Mouse (Mus musculus): Measurements from ENCODE around the gene Zfp646.
"Not testable (repeated sequence)": the region's sequence is repeated elsewhere in the genome, so short reads cannot be mapped to it uniquely, and the experiment has no call there.

Gene Zfp646

DNA sequence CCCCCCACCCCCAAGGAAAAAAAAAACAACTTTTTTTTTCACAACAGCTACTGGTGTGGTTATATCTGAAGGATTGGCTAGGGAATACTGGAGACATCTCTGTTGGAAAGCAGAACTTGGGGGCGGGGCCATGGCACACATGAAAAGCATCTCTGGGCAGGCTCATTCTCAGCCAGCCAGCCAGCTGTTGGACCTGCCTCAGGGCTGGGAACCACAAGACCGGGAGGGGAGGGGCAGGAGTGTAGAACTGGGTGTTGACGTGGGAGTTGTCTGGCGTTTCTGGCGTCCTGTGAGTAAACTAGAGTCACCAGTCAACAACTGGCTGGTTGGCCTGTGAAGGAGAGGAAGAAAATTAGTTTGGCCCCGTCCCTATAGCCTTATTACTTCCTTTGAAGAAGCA, 9.9 kb downstream of the Zfp646 start:
- peak in 1 of 2 experiments; percentile 30 for DNase-seq

DNA sequence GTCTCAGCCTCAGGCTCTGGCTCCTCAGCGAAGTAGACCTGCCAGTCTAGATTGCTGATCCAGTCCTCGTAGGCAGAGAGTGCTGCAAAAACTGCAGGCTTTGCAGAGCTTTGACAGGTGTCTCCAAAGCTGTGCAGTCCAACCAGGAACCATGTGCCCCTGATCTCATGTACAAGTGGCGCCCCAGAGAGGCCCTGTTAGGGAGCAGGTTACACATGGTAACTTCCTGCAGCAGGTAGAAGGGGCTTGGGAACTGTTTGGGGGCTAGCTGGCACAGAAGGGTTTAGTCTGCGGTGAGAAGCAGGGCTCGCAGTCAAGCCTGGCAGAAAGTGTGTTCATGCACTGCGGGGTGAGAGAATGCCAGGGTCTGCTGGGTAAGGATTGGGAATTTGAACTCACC, 10.5 kb downstream of the Zfp646 start:
- DNase-seq: no peak

DNA sequence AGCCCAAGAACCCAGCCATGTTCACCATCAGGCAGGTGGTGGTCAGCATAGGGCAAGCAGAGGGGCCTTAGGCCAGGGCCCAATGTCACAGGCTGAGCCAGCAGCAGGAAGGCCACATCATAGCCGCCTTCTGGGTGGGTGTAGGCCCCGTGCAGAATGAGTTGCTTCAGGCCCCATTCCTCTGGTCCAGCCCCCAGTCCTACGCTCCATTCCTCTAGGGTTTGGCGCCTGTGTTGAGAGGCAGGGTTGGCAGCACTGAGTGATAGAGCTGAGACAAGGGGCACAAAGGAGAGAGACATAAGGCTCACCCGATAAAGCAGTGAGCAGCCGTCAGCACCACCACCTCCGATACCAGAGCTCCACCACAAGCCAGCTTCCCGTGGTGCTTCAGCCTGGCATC, 11.2 kb downstream of the Zfp646 start:
- DNase-seq: no peak

DNA sequence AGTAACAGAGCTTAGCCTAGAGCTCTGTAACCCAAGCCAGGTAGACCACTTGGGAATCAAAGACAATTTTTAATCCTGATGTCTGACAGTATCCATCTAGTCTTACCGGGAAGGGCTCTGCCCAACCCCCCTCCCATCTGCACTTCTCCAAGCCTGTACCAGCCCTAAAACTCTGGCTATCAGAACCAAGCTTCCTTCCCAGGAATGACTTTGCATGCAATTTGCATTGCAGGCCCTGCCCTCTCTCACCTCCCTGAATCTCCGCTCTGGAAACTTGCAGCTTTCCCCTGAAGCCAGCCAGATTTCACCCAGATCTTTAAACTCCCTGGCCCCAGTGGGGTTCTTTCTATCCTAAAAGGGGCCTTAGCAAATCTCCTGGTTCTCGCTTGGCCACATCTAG, 11.8 kb downstream of the Zfp646 start:
- no peak for DNase-seq

DNA sequence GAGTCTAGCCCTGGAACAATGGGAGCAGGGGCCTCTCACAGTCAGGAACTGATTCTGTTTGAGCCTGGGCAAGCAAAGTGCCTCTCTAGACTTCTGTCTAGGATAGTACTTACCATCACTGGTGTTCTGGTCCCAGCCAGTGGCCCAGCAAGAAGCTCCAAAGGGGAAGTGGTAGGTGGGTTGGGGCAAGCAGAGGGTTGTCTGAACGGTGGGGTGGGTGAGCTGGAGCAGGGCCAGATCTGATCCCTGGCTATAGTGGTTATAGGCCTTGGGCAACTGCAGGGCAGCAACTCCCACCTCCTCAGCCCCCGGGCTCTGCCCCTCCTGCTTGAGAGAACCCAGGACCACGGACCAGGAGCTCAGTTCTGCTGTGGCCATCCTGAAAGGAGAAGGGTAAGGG, 12.8 kb downstream of the Zfp646 start:
- no peak for DNase-seq

DNA sequence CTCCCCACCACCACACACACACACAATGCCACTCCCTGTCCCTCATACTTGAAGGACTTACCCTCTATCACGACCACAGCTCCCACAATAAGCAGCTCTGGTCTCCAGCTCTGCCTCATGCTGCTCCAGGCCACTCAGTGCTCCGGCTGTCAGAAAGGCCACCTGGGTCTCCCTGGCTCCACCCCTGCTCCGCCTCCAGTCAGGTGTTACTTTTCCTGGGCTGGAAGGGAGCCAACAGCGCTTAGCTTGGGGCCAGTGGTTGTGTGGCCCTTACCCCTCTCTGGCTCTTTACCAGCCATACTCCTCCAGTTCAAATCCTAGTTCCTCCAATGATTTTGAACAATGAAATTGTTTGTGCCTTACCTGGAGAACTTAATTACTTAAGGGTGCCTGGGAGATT, 14.8 kb downstream of the Zfp646 start, which contains the start of gene Prss53:
Gene Prss53 (minus strand): TSS at position 173 of the 400 bp plus-strand sequence.
- no peak for DNase-seq

DNA sequence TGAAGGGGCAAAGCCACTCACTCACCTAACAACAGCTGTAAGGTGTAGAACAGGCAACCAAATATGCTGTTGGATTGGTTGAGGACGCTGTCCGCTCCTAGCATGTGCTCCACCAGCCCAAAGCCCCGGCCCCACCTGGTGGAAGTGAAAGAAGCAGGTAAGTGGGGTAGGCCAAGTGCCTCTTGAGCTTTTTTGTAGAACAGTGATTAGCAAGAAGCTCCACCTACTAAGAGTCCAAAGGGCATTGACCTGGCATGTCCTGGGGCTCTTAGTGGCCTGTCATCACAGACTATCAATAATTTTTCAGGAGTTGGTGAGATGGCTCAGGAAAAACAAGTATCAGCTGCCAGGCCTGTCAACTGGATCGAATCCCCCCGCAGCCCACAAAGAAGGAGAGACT, 18.5 kb downstream of the Zfp646 start:
- no peak for DNase-seq

DNA sequence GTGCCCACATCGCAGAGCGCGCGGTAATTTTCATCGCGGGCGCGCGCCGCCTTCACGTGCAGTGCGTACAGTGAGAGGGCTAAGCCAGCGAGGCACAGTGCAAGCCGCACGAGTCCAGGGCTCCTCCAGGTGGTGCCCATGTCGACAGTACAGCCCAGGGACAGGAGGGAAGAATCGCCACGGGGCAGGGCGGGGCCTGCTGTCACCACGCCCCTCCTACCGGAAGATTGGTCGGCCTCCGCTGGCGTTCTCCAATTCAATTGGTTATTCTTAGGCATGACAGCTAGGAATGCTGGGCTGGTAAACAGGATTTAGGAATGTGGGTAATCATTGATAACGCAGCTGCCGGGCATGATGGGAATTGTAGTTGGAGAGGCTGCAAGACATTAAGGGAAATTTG, 19.4 kb downstream of the Zfp646 start, which contains the start of the genes Gm21974 and Vkorc1:
Gene Gm21974 (minus strand): TSS at position 13 of the 400 bp plus-strand sequence.
Gene Vkorc1 (minus strand): TSS at position 176 of the 400 bp plus-strand sequence.
- DNase-seq: peak; percentile 96 to 97

DNA sequence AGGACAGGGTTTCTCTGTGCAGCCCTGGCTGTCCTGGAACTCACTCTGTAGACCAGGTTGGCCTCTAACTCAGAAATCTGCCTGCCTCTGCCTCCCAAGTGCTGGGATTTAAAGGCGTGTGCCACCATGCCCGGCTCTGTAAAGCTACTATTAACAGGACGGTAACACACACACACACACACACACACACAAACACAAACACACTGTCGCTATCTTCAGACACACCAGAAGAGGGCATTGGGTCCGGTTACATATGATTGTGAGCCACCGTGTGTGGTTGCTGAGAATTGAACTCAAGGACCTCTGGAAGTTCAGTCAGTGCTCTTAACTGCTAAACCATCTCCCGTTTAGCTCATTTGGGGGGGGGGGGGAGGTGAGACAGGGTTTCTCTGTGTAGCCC, 19.9 kb downstream of the Zfp646 start:
- not testable (repeated sequence) for DNase-seq

DNA sequence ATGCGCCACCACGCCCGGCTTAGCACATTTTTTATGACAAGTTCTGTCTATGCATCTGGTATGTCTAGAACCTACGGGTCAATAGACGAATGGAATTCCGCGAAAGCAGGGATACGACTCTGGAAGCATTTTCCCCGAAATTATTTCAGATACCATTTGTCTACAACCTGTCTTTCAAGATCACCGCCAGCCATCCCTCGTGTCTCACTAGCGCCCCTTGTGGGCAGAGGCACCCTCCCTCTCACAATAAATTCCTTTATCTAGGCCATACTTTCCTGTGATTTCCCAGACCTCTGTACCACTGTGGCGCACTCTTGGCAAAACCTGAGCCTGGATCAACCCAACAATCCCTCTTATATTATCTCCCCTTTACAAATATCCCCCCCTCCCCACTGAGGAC, 20.4 kb downstream of the Zfp646 start:
- DNase-seq: peak; percentile 74 to 76

DNA sequence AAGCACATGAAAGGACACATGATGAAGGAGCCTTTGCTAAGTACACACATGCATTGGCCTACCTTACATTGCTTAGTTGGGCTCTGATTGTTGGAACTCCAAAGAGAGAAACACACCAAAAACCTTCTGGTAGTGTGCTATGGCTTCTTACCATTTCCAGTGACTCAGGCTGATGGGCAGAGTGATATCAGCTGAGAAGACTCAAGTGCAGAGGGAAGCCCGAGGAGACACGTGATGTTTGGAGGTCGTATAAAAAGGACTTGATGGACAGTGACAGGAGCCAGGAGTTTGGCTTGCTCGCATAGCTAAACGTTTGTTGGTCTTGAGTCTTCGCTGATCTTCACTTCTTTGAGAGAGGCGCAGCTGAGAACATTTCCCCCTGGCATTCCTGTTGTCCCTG, 21.5 kb downstream of the Zfp646 start:
- no peak for DNase-seq

DNA sequence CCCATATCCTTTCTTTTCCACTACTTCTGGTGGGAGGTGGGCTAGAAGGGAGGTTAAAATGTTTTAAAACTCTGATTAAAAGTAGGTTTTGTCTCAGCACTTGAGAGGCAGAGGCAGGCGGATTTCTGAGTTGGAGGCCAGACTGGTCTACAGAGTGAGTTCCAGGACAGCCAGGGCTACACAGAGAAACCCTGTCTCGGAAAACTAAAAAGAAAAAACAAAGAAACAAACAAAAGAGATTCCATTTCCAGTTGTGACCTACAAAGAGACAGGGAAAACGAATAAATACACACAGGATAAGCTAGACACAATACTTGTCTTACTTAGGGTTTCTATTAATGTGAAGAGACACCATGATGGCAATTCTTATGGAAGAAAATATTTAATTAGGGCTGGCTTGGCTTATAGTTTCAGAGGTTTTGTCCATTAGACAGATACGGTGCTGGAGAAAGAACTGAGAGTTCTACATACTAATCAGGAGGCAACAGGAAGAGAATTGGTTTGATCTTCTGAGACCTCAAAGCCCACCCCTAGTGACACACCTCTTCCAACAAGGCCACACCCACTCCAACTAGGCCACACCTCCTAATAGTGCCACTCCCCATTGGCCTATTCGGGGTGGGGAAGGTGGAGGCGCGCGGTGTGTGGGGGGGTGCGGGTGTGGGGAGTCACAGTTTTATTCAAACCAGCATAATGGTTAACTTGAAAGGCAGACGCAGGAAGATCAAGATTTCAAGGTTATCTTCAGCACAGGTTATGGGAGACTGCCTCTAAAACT, 22.3 kb downstream of the Zfp646 start:
- no peak for DNase-seq

DNA sequence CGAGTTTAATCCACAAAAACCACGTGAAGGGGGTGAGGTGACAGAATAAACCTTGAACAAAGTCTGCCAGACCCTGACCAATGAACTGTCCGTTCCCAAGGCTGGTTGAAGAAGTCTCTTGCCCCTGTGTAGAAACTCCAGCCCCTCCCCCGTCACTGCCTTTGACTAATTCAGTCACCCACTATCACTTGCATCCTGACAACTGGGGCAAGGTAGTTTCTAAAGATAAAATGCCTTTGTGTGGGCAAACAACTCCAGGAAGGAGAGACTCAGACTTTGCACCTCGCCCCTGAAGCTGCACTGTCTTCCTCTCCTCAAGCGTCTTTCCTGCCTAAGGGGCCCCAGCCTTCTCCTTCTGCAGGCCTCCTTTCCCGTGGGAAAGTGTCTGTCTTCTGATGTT, 24.0 kb downstream of the Zfp646 start:
- no peak for DNase-seq

DNA sequence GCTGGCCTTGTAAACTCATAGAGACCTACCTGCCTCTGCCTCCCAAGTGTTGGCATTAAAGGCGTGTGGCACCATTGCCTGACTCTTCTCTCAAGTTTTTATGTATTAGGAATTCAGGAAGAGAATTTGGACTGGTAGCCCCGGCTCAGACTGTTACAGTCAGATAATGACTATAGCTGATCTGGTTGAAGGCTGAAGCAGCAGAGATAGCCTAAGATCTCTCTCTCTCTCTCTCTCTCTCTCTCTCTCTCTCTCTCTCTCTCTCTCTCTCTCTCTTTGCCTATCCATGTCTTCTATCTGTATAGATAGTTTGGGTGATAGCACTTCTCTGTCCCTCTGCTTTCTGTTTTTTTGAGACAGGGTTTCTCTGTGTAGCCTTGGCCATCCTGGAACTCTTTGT, 25.8 kb downstream of the Zfp646 start:
- no peak for DNase-seq

DNA sequence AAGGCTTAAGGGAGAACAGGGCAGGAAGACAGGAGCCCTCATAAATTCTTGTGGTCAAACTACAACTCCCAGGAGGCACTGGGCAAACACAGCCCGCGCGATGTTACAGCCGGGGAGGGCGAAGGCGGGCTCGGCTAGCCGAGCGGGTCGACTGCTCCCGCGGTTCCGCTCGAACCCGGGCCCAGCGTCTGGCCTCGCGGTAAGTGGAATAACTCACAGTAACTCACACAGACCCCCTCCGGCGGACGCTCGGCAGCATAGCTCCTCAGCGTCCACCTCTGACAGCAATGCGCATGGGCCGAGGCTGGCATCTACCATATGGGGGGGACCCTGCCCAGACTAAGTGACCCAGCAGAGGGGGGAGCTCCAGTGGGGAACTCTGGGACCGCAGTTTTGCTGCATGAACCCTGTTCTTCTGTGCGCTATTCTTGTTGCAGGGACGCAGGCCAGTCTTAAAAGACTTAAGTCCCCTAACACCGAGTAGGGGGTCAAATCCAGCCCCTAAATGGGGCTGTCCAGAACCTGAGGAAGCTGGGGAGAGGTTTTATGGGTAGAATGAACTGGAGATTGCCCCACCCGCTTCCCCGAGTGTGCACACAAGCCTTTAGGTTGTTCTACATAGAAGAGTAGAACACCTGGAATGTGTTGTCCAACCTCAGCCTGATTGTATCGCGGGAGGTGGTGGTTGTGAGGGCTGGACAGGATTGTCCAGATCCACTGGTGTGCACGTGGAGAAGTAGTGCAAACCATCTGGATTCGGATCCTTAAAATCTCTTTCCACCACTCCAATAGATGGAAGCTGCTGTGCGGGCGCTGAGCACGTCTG, 28.2 kb downstream of the Zfp646 start, which contains the start of gene Bckdk:
Gene Bckdk (plus strand): TSS at position 112 of the 826 bp plus-strand sequence.
- DNase-seq: peak; percentile 79 to 86

DNA sequence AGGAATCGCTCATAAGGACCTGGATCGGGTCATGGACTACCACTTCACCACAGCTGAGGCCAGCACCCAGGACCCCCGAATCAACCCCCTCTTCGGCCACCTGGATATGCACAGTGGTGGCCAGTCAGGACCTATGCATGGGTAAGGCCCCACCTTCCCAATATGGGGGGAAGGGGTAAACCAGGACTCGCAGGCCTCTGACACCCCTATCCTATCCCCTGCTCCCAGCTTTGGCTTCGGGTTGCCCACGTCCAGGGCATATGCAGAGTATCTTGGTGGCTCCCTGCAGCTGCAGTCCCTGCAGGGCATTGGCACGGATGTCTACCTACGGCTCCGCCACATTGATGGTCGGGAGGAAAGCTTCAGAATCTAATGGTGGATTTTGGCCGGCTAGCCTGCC, 31.9 kb downstream of the Zfp646 start:
- DNase-seq: no peak

DNA sequence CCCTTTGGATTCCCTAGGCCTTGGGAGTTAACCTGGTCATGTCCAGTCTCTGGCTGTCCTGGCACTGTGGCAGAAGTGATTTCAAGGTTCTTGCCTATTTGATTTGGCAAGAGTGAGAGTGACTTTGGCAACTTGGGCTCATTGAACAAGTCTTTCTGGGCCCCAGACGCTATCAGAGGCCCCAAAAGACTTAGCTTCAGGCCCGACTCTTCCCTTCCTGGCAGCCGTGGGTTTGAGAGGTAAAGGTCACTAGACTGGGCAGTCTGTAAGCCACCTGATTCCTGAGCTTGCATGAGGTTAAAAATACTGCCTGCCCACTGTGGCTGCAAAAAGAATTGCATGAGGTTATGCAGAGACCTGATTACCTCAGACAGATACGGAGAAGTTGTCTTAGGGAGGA, 32.6 kb downstream of the Zfp646 start:
- no peak for DNase-seq

DNA sequence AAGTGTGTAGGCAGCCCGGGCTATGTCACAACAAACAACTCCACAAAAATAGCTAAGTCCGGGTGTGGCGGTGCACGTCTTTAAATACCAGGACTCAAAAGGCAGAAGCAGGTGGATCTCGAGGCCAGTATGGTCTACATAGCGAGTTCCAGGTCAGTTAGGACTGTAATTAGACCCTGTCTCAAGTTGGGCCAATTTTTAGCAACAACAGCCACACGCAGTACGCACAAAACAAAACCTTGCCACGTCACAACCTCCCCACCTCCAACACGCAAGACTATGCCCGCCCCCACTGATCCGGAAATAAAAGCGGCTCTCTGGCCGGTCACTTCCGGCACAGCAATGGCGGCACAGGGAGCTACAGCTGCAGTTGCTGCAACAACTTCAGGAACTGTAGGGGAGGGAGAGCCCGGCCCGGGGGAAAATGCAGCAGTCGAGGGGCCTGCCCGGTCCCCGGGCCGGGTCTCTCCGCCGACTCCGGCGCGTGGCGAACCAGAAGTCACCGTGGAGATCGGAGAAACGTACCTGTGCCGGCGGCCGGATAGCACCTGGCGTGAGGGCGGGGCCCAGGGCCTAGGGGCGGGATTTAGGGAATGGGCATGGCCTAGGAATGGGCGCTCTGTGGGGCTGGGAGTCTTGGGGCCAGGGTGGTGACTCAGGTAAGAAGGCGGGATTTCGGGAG, 36.3 kb downstream of the Zfp646 start, which contains the start of gene Kat8:
Gene Kat8 (plus strand): TSS at position 327 of the 682 bp plus-strand sequence.
- DNase-seq: peak; percentile 86 to 92

DNA sequence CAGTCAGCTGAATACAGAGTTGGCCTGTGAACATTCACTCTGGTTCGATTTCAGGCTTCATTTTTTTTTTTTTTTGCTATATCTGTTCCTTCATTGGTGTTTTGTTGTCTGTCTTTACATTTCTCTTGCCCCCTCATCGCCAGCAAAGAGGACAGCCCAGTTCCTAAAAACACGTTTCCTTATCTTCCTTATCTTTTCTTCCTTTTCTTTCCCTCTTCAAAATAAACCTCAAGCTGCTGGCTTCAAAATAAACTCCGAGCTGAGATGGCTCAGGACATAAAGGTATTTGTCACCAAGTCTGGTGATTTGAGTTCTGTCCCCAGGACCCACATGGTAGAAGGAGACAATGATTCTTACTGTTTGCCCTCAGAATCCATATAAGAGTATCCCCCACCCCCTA, 36.9 kb downstream of the Zfp646 start:
- no peak for DNase-seq

DNA sequence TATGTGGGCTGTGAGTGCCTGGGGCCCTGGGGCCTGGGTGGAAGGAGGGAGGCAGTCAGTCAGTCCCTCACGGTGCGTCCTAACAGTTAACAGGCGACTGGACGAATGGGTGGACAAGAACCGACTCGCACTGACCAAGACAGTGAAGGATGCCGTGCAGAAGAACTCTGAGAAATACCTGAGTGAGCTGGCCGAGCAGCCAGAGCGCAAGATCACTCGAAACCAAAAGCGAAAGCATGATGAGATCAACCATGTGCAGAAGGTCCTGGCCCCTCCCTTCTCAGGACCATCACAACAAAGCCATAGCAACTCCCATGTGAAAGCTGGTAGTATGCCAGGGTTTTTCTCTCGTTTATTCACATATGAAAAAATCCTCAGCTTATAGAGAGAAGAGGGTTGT, 39.3 kb downstream of the Zfp646 start:
- DNase-seq: no peak

DNA sequence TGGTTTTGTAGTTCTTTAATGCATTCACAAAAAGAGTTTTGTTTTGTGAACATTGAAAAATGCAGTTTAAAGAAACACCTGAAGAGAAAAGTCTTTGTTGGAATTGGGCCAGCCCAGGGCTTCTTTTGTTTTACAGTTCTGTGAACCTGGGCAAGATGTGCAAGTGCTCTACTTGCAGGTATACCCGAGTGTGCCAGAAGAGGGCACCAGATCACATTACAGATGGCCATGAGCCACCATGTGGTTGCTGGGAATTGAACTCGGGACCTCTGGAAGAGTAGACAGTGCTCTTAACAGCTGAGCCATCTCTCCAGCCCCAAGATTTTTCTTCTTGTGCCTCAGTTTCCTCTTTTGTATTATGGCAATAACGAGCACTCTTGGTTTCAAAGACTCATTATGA, 42.2 kb downstream of the Zfp646 start:
- peak; percentile 42 to 51 for DNase-seq

DNA sequence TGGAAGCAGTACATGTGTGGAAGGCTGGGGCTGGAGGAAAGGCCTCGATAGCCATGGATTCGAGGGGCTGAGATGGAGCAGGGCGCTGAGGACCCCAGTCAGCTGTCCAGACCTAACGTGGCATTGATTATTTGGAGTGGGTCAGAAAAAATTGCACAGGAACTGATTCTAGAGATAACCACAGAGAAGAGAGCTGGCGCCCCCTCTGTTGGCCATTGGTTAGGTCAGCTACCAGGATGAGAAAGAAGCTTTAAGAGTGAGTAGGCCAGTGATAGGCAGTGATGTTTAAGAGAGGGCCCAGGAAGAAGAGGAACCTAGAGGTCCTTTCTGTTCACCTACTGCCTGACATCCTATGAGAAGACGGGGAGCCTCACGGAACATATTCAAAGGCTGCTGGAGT, 43.3 kb downstream of the Zfp646 start:
- no peak for DNase-seq

DNA sequence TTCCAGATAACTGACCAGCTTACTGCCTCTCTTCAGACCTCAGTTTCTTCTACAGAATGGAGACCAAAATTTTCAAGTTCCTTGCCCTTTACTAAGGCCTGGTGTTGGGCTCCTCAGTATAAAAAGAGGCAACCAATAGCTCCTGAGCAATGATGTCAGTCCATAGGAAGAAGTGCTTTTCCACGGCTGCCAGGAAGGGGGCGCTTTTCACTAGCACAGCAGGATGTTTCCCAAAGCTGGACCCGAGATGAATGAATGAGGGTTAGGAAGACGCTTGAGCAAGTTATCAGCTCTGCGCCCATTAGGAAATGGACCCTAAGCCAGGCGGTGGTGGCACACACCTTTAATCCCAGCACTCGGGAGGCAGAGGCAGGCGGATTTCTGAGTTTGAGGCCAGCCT, 45.5 kb downstream of the Zfp646 start:
- DNase-seq: no peak

Measured in cerebellum, adult 18-20 months (tissue).